Mouse (Mus musculus) olfactory bulb, adult 2 months (tissue): ENCODE results near the gene Trappc13.

ENCODE experiments used
- CTCF ChIP-seq: fragments of 200-500 bp; IDR thresholded peaks from 2 replicates; pipeline ENCODE4 v1.5.1; 2012; ENCODE audit warnings: low read depth, mild to moderate bottlenecking, low read length, moderate library complexity; ENCODE audit not compliant: insufficient read depth
- POLR2A ChIP-seq: fragments of 200-500 bp; IDR thresholded peaks from 2 replicates; pipeline ENCODE4 v1.6.1; 2012; ENCODE audit warnings: mild to moderate bottlenecking, low read depth, low read length, moderate library complexity; ENCODE audit not compliant: insufficient read depth

DNA sequence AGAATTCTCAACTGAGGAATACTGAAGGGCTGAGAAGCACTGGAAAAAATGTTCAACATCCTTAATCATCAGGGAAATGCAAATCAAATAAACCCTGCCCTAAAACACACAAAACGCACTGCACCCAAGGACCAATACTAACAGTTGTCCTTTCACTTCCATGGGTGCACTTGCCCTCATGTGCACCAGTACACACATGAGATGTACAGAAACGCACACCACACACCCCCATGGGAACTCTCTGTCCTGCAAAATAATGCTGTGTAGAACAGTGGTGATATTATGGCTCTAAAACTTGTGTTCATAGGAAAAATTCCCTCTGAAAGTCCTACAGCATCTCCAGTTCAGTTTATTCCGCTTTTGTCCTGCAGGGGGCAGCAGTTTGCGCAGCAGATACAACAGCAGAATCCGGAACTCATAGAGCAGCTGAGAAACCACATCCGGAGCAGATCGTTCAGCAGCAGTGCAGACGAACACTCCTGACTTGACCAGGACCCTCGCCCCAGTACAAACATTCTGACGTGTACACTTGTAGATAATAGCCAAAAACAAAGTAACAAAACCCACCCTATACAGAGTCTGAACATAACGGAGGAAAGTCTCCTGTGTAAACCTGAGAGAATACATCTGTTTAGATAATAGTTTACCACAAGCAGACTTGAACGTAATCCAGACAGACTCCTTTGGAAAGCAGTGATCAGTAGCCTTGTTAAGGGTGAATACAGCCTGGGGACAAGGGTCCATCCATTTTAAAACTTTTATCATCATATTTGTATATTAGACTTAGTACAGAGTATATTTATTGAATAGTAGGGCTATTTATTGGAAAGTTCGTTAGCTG, 38.7 kb downstream of the Trappc13 start:
- TF ChIP-seq CTCF (0 out of 2 replicates have a peak, but pooled peaks have one; percentile 30), POLR2A (no peak)
